Comparison of ENCODE assay signal across 8 mouse cellular contexts in the genomic region with DNA sequence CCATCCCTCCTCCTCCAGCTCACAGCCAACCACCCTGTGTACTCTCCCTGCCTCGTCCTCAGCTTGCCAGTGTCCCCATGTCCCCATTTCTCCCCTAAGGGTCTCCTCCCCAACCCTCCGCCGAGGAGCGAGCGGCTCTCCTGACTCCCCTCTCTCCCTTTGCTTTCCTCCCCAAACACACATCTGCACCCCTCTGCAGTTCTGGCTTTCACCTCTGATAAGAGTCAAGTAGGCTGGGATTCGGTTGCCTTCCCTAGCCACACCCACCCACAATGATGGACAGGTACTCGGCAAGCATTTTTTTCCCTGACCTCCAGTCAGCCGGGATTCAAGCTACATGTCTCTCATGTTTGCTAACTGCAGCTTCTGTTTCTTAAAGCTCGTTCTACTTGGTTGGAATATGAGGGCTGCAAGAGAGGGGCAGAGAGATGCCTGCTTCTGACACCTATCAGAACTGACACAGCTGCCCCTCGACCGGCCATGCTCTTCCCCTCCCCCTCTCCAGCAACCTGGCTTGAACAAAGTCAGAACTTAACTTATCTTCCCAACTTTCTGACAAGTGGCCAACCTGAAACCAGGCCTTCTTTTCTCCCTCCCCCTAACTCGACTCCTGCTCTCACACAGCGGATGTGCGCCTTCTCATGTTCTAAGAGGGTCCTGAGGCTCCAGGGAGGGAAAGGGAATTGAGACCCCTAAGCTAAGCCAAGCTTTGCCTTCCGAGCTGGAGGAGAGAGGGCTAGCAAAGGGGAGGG. TPM values are rescaled to one million over a fixed set of nuclear protein-coding genes. Genes with fewer than 3 reads are reported as not detected.
DNase-seq lines count a peak whose midpoint lies in the region; ATAC-seq and TF ChIP-seq lines count a peak whose summit lies in the region.

No protein-coding gene starts in this region.

- peak overlapping the region; percentile 75 for H3K4me3 ChIP-seq in kidney, embryonic 15.5 days (replicated peaks)
- H3K4me3 ChIP-seq in hindbrain, embryonic 13.5 days = peak overlapping the region; percentile 66
- peak overlapping the region; percentile 69 for H3K4me3 ChIP-seq in lung, postnatal 0 days (ENCODE audit: low read depth, low read length)

- H3K27ac ChIP-seq in kidney, embryonic 15.5 days = peak overlapping the region; percentile 88
- H3K27ac ChIP-seq in hindbrain, embryonic 13.5 days = peak overlapping the region; percentile 92
- no peak overlapping the region for H3K27ac ChIP-seq in lung, postnatal 0 days (ENCODE audit: low read length)

- peak overlapping the region; percentile 72 for H3K4me2 ChIP-seq in kidney, embryonic 15.5 days
- H3K4me2 ChIP-seq in hindbrain, embryonic 13.5 days = peak overlapping the region; percentile 80
- peak overlapping the region; percentile 72 for H3K4me2 ChIP-seq in lung, postnatal 0 days (replicated peaks; ENCODE audit: low read depth, low read length)

- H3K36me3 ChIP-seq in kidney, embryonic 15.5 days = no peaks in the 10 kb centered on the region
- H3K36me3 ChIP-seq in hindbrain, embryonic 13.5 days = no peaks in the 10 kb centered on the region
- no peaks in the 10 kb centered on the region for H3K36me3 ChIP-seq in lung, postnatal 0 days (ENCODE audit: insufficient read depth, low read length)

- peak overlapping the region; percentile 83 for H3K9ac ChIP-seq in kidney, embryonic 15.5 days
- H3K9ac ChIP-seq in hindbrain, embryonic 13.5 days = peak overlapping the region; percentile 90
- peak overlapping the region; percentile 5; the same call in 1 of the 2 replicates for H3K9ac ChIP-seq in lung, postnatal 0 days (replicated peaks; ENCODE audit: low read depth)

- 3% methylated on average over 15 of the region's 15 CpGs for WGBS in kidney, embryonic 15.5 days
- under 1% methylated on average over 14 of the region's 15 CpGs for WGBS in hindbrain, embryonic 13.5 days
- WGBS in lung, postnatal 0 days = 4% methylated on average over 15 of the region's 15 CpGs

- no peak for TF ChIP-seq CTCF in lung, postnatal 0 days (IDR thresholded peaks at IDR 0.05)

- TF ChIP-seq EP300 in lung, postnatal 0 days (IDR thresholded peaks at IDR 0.05) = no peak

- ATAC-seq in kidney, embryonic 15.5 days (replicated peaks; ENCODE audit: low FRiP score) = peak; percentile 30
- no peak; the same call in 1 of the 2 replicates for ATAC-seq in hindbrain, embryonic 13.5 days (ENCODE audit: low FRiP score)
- ATAC-seq in lung, postnatal 0 days = no peak

- H3K9me3 ChIP-seq in kidney, embryonic 15.5 days (replicated peaks) = no peaks in the 10 kb centered on the region
- no peaks in the 10 kb centered on the region for H3K9me3 ChIP-seq in hindbrain, embryonic 13.5 days
- no peaks in the 10 kb centered on the region for H3K9me3 ChIP-seq in lung, postnatal 0 days (ENCODE audit: low read length)

- peaks cover 72% of the 10 kb centered on the region for H3K4me1 ChIP-seq in kidney, embryonic 15.5 days
- H3K4me1 ChIP-seq in hindbrain, embryonic 13.5 days (replicated peaks) = peaks cover 73% of the 10 kb centered on the region
- H3K4me1 ChIP-seq in lung, postnatal 0 days (ENCODE audit: insufficient read depth, low read depth, low read length) = peaks cover 17% of the 10 kb centered on the region

- no peak for DNase-seq in kidney, adult 11 months
- DNase-seq in embryo, embryonic 10 days (ENCODE audit: low spot score) = peak; percentile 81
- DNase-seq in lung, postnatal 0 days (ENCODE audit: low spot score) = peak; percentile 63
- no peak for DNase-seq in thymus, postnatal 25 days
- no peak for DNase-seq in spleen, adult 18-20 months
- no peak for DNase-seq in ovary, postnatal 14 days (ENCODE audit: low spot score)

- H3K27me3 ChIP-seq in kidney, embryonic 15.5 days = peaks cover 6% of the 10 kb centered on the region; the same call in 1 of the 2 replicates
- no peaks in the 10 kb centered on the region for H3K27me3 ChIP-seq in hindbrain, embryonic 13.5 days
- no peaks in the 10 kb centered on the region for H3K27me3 ChIP-seq in lung, postnatal 0 days (replicated peaks; ENCODE audit: insufficient read depth, low read length)

RNA-seq across cellular contexts. Expression of a gene that starts 2.0 kb away (rescaled TPM):
- polyA plus RNA-seq in kidney, embryonic 15.5 days (2015; fragmentation: Nextera tagmentation; extraction: Ambion mirVana) = 17.2 and 18.5 TPM in 2 replicates
- 7.7 and 8.9 TPM in 2 replicates for polyA plus RNA-seq in hindbrain, embryonic 13.5 days (2015; fragmentation: Nextera tagmentation; extraction: Ambion mirVana)
- polyA plus RNA-seq in lung, postnatal 0 days (2015; fragmentation: Nextera tagmentation; extraction: Ambion mirVana) = 3.5 TPM in 2 replicates

Comparison
In these comparisons a context has a peak if more than half of its experiments do, and no peak if none do; other contexts are left out.
1. H3K9ac ChIP-seq: peak in every context shown above with its lines; median percentile 90 in hindbrain, embryonic 13.5 days; 83 in kidney, embryonic 15.5 days; 5 in lung, postnatal 0 days.
2. DNase-seq: peak in embryo, embryonic 10 days (single experiment) and lung, postnatal 0 days (single experiment); none in kidney, adult 11 months (single experiment), thymus, postnatal 25 days (single experiment), spleen, adult 18-20 months (0 of 2) and ovary, postnatal 14 days (single experiment).
3. Peak in every context shown above with its lines, with median percentiles within 50 percentile points of each other: H3K4me2 ChIP-seq and H3K4me3 ChIP-seq.